Mouse (Mus musculus) neural tube, embryonic 13.5 days (tissue): ENCODE results near the gene Txndc11. TPM values are rescaled to one million over a fixed set of nuclear protein-coding genes. Genes with fewer than 3 reads are reported as not detected.

ENCODE experiments used
- ATAC-seq: fragments of 200-750 bp; cut with Nextera tagmentation; 2 replicates; pipeline ENCODE4 v1.8.0; 2017; ENCODE audit warnings: low read depth, mild to moderate bottlenecking, moderate TSS enrichment, moderate library complexity
- H3K27ac ChIP-seq: fragments of 300-500 bp; sonication (generic); replicated peaks from 2 replicates; pipeline ENCODE4 v1.5.1; 2015; ENCODE audit warnings: moderate library complexity, mild to moderate bottlenecking, inconsistent platforms
- H3K27me3 ChIP-seq: fragments of 300-500 bp; sonication (generic); 2 replicates; pipeline ENCODE4 v1.6.1; 2015; ENCODE audit warnings: mild to moderate bottlenecking, inconsistent platforms
- H3K36me3 ChIP-seq: fragments of 300-500 bp; sonication (generic); 2 replicates; pipeline ENCODE4 v1.6.1; 2015; ENCODE audit warnings: mild to moderate bottlenecking, inconsistent platforms
- H3K4me1 ChIP-seq: fragments of 300-500 bp; sonication (generic); replicated peaks from 2 replicates; pipeline ENCODE4 v1.6.1; 2015; ENCODE audit warnings: inconsistent platforms
- H3K4me2 ChIP-seq: fragments of 300-500 bp; sonication (generic); 2 replicates; pipeline ENCODE4 v1.6.1; 2015; ENCODE audit warnings: inconsistent platforms, mild to moderate bottlenecking, moderate library complexity
- H3K4me3 ChIP-seq: fragments of 300-500 bp; sonication (generic); 2 replicates; pipeline ENCODE4 v1.5.1; 2015; ENCODE audit warnings: mild to moderate bottlenecking, inconsistent platforms
- H3K9ac ChIP-seq: fragments of 300-500 bp; sonication (generic); 2 replicates; pipeline ENCODE4 v1.6.1; 2015; ENCODE audit warnings: moderate library complexity, mild to moderate bottlenecking, inconsistent platforms
- H3K9me3 ChIP-seq: fragments of 300-500 bp; sonication (generic); 2 replicates; pipeline ENCODE4 v1.6.1; 2016; ENCODE audit warnings: inconsistent platforms
- WGBS: fragments of 180-500 bp; shearing (Covaris S2); methylation state at CpG from one replicate; pipeline ENCODE4 v1.1.7; 2015; 5-methylcytosine and 5-hydroxymethylcytosine counted together
- microRNA-seq: library from miRNA; unstranded; fragments of <30 nt; microRNA quantifications from one replicate; pipeline ENCODE4, GENCODE M21; 2016
- polyA plus RNA-seq: library from polyadenylated mRNA; unstranded; fragments of >200 nt; fragmentation: Nextera tagmentation; extraction: Ambion mirVana; gene quantifications from 2 replicates; pipeline ENCODE4 v1.2.1, GENCODE M21; 2015

The Txndc11 gene
- polyA plus RNA-seq, 1 experiment from 2014 or later, result 29.6 TPM

DNA sequence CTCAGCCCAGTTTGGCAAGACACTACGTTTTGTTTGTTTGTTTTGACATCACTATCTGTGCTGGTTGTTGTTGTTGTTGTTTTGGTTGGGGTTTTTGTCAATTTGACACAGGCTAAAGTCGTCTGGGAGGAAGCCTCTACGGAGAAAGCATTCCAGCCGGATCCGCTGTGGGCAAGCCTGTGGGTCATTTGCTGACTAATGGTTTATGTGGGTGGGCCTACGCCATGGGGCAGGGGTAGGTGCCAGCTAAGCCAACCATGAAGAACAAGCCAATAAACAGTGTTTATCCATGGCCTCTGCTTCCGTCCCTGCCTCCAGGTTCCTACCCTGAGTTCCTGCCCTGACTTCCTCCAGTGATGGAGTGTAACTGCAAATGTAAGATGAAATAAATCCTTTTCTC lies 106.2 kb downstream of the Txndc11 start:
- H3K27me3 ChIP-seq, result no peaks in the 10 kb centered on the region
- H3K27ac ChIP-seq, result no peak overlapping the region
- H3K4me2 ChIP-seq, result no peak overlapping the region
- 74% methylated on average over 7 of the region's 7 CpGs for WGBS
- no peak overlapping the region for H3K9ac ChIP-seq
- H3K36me3 ChIP-seq, result no peaks in the 10 kb centered on the region
- no peaks in the 10 kb centered on the region for H3K9me3 ChIP-seq
- no peaks in the 10 kb centered on the region for H3K4me1 ChIP-seq
- ATAC-seq, result no peak
- no peak overlapping the region for H3K4me3 ChIP-seq

Small RNA genes lying within 50 kb of the gene (microRNA-seq; reads per million reads assigned to microRNA genes)
- 97.1 reads per million, percentile 55 among the genes with 10 or more reads in this experiment for gene Gm23935

Other genes with a start within 250 kb of the Txndc11 start
- gene Snn, start 73.7 kb downstream of the Txndc11 start, polyA plus RNA-seq, result 123 and 124 TPM in 2 replicates
- gene Litaf, start 68.5 kb downstream of the Txndc11 start, polyA plus RNA-seq, result 41.2 and 41.5 TPM in 2 replicates
- 74.6 and 83.8 TPM in 2 replicates for gene Zc3h7a, start 41.7 kb upstream of the Txndc11 start, polyA plus RNA-seq
- gene Rsl1d1, start 68.7 kb upstream of the Txndc11 start, polyA plus RNA-seq, result 144 and 164 TPM in 2 replicates
- 52.4 and 62.7 TPM in 2 replicates for gene Gspt1, start 119.7 kb upstream of the Txndc11 start, polyA plus RNA-seq
- gene Tnfrsf17, start 179.2 kb upstream of the Txndc11 start, polyA plus RNA-seq, result 0.33 TPM in 1 of 2 replicates, not detected in the other
- 17.2 and 20.0 TPM in 2 replicates for gene Snx29, start 188.3 kb upstream of the Txndc11 start, polyA plus RNA-seq